Mouse (Mus musculus) brain, embryonic 14.5 days (tissue): ENCODE measurements at regions not wholly inside any gene's neighbourhood (a gene's known extent, or its start where the extent isn't known, plus 50 kb on each side); places are given as distances from the start of the nearest gene placed in this dataset.

ENCODE experiments used
- CTCF ChIP-seq: fragments of 200-500 bp; IDR thresholded peaks from 2 replicates; pipeline ENCODE4 v1.5.1; 2012; ENCODE audit warnings: inconsistent platforms, mild to moderate bottlenecking, moderate library complexity, borderline replicate concordance; ENCODE audit not compliant: insufficient read depth, insufficient read length; ENCODE audit errors: extremely low read depth
- POLR2A ChIP-seq: fragments of 200-500 bp; IDR thresholded peaks from 2 replicates; pipeline ENCODE4 v1.6.1; 2012; ENCODE audit warnings: mild to moderate bottlenecking, inconsistent platforms, borderline replicate concordance; ENCODE audit not compliant: poor library complexity, insufficient read depth, insufficient read length, severe bottlenecking; ENCODE audit errors: extremely low read depth

DNA sequence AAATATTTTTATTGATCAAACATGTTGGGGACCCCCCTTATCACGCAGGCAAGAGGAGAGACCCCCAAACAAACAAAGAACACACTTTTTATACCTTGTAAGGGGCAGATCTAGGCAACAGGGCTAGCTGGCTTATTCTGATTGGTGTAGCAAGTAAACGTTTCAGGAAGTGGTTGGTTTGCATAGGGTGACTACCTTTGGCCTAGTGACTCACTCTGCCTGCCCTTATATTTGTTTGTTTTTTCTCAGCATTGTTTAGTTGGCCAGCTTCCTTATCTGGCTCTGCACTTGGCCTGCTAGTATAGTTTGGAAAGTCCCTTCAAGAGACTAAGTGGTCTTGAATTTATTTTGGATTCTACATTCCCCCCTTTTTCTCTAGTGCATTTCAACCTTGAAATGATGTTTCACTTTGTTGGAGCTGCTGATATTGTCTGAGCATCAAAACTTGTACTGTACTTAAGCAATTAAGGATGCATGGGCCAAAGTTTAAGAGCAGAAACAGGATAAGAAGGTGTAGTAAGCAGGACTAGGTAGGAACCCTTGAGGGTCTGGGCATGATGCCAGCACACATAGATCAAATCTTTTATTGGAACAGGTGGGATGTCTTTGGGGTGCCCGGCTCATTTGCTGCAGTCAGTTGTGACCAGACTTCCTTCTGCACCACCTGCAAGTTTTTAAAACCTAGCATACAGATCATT is 50.7 kb upstream of the Ccdc66 start:
- TF ChIP-seq CTCF (no peak), POLR2A (no peak)
